Mouse (Mus musculus): ENCODE measurements at regions not wholly inside any gene's neighbourhood (a gene's known extent, or its start where the extent isn't known, plus 50 kb on each side); places are given as distances from the start of the nearest gene placed in this dataset.

DNA sequence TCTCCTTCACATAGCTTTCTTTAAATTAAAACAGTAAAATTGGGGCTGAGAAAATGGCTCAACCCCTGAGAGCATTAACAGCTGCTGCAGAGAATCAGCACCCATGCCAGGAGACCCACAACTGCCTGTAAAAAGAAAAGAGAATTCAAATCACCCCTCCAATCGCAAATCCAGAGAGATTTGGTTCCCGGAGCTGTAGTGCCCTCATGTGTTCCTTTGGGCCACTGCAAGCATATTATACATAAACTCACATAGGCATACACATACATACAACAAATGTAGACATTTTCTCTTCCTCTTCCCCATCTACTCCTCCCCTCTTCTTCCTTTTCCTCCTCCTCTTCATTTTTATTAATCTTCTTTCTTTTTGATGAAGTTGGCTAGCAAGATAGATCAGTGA is 616.5 kb downstream of the Dok5 start:
- in situ Hi-C loops (cut with MboI, MseI) = no loop called here

DNA sequence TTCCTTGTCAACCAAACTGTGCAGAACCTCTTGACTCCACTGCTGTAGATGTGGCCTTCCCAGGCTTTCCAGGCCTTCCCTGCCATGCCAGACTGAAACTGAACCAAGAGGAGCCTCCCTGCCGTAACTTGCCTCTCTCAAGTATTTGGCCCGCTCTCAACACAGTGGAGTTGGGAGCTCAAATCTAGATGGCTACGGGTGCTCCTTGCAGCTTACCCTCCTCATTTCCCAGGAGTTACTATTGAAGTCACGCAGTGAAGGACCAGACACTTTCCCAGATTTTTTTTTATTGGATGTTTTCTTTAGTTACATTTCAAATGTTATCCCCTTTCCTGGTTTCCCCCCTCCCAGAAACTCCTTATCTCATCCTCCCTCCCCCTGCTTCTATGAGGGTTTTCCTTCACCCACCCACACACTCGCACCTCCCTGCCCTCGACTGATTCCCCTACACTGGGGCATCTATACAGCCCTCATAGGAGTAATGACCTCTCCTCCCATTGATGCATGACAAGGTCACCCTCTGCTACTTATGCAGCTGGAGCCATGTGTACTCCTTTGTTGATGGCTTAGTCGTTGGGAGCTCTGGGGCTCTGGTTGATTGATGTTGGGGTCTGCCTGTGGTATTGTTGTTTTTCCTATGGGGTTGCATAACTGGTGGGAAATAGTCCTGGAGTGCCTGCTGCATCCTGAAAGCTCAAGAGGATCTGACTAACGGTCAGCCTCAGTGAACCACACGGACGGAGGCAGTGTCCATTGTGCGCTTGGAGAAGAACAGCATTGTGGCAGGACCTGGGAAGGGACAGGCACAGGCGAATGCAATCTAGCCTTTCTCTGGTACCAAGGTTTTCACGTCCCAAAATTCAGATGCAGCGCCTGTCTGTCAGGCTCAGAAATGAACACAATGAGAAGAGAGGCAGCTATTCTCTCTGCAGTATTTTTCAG is 602.5 kb downstream of the Dok5 start:
- in situ Hi-C loops (cut with MboI, MseI) = no loop called here

DNA sequence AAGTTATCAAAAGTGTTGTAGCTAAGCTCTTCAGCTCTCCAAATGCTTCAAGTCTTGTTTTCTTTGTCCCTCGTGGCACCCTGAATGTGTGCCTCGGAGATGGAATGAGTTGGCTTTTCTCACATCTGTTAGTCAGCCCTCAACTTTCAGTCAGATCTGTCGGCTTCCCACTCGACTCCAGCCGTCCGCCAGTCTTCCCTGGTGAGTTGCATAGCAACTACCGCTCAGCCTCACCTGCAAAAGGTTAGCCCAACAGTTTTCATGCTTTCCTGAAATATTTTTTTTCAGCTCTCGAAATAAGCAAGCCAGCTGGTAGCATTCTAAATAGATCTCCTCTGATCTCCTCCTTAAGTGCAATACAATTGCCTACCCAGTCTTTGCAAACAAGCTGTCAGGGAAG is 601.2 kb downstream of the Dok5 start:
- in situ Hi-C loops (cut with MboI, MseI) = no loop called here

DNA sequence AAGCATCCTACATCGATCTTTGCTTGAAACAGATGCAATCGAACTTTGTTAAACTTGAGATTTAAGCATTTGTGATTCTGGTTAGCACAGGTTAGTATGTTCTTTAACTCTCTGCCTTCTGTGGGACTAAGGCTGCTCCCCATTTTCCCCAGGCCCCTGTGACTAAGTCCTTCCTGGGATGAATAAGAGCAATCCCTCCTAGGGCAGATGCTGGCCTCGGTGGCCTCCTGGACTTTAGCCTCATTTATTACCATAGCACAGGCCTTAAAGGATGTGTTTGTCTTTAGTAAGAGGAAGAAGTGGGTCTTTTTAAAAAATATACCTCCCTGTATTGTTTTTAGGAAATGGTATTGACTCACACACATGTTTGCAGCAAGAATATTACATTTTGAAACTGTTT is 599.9 kb downstream of the Dok5 start:
- in situ Hi-C loops (cut with MboI, MseI) = no loop called here

DNA sequence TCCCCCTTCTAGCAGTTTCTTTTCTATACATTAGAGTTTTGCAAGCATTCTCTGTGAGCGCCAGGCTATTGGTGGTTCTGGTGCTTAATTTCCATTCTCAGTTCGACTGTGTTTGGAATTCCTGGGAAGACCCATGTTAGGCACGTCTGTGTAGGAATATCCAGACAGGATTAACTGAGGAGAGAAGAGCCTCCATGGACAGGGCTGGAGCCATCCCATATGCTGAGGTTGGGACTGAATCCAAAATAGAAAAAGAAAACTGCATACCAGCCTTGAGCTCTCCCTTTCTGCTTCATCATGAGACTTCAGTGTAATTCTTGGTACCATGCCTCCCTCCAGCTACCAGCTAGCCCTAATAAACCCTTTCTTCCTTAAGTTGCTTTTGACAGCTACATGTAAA is 595.3 kb downstream of the Dok5 start:
- in situ Hi-C loops (cut with MboI, MseI) = no loop called here

DNA sequence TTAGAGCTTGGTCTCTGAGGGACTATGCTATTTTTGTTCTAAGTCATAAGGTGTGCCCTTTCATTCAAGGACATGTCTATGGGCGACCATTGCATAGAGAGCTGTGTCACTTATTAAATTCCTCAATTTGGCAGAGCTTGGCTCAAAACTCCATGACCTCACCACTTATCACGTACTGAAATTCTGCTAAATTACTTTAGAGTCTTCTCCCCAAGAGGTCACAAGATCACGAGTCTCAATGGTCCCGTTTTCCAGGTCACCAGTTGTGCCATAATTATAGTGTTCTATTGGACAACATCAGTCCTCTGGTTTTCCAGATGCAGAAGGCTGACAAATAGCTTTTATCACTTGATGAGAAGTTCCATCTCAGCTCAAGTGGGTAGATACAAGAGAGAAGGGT is 576.9 kb downstream of the Dok5 start:
- in situ Hi-C loops (cut with MboI, MseI) = no loop called here

DNA sequence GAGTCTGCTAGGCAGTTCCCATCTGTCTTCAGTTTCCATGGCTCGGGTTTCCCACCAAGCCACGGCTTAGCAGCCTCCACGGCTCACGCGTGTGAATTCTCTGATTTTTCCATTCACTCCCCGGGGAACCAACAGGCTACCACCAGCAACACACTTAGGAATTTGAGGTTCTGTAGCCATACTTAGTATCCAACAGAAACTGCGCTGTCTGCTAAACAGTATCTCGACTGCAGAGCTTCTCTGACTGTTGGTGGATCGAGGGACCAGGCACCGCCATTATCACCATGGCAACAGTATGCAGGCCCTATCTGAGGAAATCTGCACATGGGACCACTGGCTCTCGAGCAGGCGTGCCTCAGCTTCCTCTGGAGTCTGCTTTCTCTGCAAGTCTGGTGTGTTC is 574.4 kb downstream of the Dok5 start:
- in situ Hi-C loops (cut with MboI, MseI) = no loop called here

DNA sequence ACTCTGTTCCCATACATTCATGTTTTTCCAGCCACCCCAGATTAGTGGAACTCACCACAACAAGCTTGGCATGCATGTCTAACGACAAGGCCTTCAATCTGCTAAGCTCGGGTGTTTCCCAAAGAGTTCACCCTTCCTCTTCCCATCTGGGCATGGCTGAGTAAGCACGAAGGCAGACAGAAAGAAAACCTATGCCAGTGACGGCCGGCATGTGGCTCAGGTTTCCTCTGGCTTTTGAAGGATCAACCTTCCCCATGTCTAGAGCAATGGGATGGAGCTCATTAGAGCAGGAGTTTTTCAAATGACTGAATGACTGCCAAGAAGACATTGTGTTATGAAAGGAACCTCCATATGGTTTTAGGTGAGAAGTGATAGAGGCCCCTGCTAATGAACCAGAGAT is 566.9 kb downstream of the Dok5 start:
- in situ Hi-C loops (cut with MboI, MseI) = no loop called here

DNA sequence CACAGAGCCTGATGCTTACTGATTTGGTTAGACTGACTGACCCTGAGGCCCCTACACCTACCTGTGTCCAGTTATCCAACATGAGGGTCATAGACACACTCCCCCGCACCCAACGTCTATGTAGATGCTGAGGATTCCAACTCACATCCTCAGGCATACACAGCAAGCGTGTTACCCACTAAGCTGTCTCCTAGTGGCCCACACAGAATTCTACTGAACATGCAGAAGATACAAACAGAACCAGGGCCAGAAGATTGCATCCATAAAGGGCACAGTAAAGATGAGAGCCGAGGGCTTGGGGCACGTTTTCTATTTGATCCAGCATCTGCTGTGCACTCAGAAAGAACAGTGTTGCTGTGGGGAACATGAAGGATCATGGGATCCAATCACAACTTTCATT is 564.0 kb downstream of the Dok5 start:
- in situ Hi-C loops (cut with MboI, MseI) = no loop called here

DNA sequence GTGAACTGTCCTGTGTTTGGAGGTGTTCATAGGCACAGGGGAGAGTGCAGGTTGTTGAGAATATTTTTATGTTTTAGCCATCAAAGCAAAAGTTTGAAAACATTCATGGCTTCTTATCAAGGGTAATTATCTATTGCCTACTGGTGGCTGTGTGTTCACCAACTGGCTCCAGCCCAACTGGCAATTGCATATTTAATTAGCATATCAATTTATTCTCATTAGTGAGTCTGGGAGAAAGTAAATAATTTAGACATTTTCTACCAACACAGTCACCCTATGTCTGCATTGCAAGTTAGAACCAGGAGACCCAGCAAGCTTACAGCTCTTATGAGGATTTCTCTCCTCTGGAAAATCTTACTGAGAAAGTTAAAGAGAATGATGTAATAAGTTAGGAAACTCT is 561.0 kb downstream of the Dok5 start:
- in situ Hi-C loops (cut with MboI, MseI) = no loop called here

DNA sequence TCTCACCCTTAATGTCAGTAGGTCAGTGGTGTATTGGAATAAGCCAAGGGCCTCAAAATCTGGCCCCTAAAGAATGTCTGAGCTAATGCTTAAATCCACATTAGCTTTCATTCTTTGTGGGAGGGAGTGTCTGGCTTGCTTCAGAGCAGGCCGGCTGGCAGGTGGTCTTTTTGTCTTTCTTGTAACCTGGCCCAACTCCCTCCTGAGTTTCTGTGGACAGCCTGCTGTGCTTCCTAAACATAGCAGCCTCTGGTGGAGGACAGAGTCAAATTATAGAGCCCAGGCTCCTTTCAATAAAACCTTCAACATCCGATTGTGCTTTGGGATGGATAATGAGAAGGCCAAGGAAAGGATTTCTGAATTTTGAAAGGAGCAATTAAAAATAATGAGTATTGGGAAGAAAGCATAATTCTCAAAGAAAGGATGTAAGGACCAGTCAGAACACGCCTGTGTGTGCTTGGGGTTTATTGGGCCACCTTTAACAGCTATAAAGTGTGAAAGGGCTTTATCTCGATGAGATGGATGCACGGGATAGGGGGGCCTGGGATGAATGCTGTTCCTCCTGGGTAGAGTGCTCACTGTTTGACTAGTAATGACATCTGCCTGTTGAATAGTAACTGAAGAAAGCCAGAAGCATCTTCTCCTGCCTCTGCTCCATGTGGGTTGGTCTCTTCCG is 554.2 kb downstream of the Dok5 start:
- in situ Hi-C loops (cut with MboI, MseI) = no loop called here

DNA sequence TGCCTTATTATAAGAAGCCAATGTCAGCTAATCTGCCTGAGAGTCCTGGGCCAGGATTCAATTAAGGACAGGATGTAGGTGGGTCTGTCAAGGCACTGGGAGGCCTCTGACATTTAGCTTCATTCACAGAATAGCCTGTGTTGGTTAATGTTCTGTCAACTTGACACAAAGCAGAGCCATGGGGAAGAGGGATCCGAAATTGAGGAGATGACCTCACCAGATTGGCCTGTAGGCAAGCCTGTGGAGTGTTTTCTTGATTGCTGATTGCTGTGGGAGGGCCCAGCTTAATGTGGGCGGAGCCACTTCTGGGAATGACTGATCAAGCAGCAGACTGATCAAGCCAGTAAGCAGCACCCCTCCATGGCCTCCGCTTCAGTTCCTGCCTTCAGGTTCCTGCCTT is 548.5 kb downstream of the Dok5 start:
- in situ Hi-C loops (cut with MboI, MseI) = no loop called here

DNA sequence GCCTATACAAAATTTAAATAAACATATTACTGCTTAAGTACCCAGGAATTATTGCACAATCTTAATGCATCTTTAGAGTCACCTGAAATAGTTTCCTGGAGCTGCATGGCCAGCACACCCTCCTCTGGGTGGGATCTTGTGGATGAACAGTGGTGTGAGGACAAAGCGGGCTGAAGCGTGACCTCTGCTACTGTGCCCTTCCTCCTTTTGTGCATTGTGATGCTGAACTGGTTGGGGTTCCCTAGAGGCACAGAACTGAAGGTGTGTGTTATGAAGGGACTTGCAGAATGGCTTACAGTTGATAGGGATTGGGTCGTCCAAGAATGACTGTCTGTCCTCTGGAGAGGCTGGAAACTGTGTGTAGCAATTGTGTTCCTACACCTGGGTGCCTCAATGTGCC is 547.7 kb downstream of the Dok5 start:
- in situ Hi-C loops (cut with MboI, MseI) = no loop called here

DNA sequence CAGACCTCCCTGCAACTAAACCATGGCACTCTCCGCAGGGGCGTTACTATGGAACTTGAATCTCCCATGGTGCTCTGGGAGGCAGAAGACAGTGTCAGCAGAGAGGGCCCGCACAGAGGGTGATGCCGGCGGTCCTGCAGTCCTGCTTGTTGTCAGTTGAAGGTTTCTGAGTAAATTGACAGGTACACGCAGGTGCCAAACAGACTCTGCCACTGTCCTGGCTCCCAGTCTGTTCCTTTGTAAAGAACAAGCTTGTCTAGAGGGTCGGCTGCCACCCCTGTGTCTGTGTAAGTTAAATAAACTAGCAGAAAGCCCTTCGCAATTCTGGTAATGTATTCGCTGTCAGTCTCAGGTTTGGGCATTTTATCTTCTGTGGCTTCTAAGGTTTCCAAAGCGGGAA is 521.6 kb downstream of the Dok5 start:
- in situ Hi-C loops (cut with MboI, MseI) = no loop called here

DNA sequence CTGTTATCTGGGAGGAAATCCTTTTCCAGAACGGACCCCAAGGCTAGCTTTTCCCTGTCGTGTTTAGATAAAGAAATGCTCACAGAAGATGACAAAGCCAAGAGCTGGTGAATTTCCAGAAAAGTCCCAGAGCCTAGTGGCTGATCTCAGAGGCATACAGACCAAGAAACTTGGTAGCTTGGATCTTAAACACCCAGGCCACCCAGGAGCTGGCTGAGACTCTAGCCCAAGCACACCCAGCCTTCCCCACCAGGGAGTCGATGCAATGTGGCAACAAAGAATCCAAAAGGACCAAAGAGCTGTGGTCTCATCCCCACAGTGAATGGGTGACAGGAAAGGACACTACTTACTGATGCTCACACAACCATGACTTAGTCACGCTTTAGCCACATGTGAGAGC is 513.8 kb downstream of the Dok5 start:
- in situ Hi-C loops (cut with MboI, MseI) = no loop called here

DNA sequence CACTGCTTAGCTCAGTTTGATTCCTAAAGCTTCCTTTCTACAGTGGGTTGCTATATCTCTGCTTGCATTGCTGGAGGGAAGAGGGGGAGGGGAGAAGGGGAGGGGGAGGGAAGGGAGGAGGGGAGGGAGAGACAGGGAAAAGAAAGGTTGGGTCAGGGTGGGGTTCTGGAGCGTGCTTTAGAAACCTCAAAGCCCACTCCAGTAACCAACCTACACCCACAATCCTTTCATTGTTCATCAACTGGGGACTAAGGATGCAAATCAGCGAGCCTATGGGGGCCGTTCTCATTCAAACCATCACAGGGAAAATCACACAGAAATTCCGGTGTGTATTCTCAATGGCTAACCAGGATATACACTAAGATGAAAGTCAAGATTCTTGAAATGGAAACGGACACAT is 510.7 kb downstream of the Dok5 start:
- in situ Hi-C loops (cut with MboI, MseI) = no loop called here

DNA sequence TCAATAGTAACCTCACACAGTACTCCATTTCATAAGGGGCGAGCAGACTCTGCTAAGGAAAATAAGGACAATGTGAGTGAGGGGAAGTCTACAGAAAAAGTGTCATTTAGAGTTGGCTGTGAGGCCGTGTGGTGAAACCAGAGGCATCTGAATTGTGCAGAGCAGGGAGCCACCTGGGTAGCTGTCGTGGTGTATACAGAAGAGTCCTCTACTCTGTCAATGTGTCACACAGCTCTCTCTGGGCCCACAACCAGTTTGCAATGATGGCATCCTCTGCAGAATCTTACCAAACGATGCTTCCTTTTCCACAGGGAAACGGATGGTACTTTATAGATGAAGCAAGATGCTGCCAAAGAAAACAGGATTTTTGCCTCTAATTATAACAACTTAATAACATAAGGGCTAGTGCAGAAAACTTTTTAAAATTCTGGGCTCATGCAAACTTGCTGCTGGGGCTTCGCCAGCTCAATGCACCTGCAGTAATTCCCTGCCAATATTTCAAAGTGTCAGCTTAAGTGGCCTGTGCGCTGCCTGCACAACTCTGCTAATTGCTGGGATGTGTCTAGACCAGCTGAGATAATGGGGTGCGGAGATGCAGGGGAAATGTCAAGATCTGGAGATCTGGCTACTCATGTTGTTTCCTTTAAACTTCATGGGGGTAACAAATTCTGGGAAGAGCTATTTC is 505.8 kb downstream of the Dok5 start:
- in situ Hi-C loops (cut with MboI, MseI) = no loop called here

DNA sequence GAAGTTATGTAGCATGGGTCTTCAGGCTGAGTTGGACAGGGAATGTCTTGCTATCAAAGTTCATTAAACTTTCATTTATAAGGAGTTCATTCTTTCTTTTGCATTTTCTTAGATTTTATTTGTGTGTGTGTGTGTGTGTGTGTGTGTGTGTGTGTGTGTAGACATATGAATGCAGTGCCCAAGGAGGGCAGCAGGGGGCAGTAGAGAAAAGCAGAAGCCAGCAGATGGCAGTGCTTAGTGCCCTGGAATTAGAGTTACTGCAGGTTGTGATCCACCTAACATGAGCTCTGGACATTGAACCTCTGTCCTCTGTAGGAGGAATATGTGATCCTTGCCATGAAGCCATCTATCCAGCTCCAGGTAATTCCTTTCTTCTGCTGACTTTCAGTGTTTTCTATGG is 501.2 kb downstream of the Dok5 start:
- in situ Hi-C loops (cut with MboI, MseI) = no loop called here

DNA sequence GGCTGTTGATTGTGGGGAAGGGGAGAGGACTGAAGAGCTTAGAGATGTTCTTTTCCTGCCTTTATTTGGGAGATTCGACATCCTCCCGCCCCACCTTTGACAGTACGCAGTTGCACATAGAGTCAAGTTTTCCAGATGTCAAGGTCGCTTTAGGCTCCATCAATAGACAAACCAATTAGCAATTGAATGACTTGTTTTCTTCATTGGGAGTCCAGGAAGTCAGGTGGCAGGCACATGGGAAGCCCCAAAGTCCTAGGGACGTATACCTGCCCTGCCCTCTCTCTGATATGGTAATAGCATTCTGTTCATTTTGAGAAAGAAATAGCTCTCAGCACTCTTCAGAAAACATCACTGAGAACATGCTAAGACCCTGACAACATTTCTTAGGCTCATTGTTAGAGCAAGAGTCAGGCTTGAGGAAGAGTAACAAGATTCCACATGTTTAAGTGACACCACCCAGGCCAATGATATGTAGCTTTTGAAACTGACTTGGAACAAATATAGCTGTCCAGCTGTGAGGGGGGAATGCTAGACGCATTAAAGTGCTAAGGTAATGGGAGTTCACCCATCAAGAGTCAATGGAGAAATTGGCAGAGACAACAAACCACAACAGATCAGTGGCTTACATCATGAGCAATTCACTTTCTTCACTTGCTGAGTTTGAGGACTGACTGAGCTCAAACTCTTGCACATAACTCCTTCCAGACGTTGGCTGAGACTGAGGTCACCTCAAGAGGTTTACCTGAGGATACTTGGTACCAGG is 499.9 kb downstream of the Dok5 start:
- in situ Hi-C loops (cut with MboI, MseI) = no loop called here

DNA sequence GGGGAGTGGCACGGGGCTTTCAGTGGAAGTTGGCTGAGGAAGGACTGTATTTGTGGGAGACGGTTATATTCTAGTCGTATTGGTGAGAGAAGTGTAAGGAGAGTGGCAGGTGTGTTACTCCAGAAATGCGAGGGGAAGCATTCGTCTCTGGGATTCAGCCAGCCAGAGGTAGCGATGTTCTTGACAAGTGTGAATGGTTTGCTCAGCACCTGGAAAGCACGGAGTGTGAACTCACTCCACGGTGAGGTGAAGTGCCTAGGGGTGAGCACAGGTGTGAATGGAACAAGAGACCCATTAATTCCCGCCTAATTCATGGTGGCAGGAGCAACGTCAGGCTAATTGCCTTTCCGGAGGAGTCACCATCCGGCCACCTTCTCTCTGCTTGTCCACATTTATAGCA is 498.9 kb downstream of the Dok5 start:
- in situ Hi-C loops (cut with MboI, MseI) = no loop called here

DNA sequence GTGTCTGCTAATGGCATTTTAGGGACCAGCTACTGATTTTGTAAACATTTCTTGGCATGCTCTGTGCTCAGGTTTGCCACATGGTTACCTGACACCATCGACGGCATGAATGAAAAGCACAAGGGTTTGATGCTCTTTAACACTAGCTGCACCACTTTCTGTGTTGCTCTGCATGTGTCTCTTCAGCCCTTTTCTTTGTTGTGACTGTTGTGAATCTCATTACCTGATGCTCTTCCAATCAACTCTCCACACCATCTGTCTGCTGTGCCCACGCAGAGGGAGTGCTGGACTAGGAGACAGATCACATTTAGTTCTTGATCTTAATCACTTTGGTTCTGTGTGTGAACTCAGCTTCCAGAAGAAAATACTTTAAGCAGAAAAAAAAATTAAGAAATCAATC is 496.6 kb downstream of the Dok5 start:
- in situ Hi-C loops (cut with MboI, MseI) = no loop called here

DNA sequence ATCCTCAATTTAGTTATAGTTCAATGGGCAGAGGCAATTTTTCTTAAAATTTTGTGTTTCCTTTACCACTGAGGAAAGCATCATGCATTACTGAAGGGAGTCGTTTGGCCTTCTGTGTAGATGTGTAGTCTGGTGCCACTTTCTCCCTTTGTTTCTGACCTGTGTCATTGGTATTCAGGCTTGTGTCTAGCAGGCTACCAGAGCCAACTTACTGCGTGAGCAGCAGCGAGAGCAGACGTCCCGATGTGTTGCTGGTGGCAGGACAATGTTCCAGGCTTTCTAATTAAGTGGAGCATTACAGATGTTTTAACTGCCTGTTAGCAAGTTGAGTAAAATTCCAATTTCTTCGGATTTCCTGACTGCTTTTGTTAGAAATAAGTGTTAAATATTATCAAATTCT is 482.2 kb downstream of the Dok5 start:
- in situ Hi-C loops (cut with MboI, MseI) = no loop called here

Data from T-helper 17 cell (primary cell).